Mouse (Mus musculus): ENCODE data around the gene Bicc1.

DNA sequence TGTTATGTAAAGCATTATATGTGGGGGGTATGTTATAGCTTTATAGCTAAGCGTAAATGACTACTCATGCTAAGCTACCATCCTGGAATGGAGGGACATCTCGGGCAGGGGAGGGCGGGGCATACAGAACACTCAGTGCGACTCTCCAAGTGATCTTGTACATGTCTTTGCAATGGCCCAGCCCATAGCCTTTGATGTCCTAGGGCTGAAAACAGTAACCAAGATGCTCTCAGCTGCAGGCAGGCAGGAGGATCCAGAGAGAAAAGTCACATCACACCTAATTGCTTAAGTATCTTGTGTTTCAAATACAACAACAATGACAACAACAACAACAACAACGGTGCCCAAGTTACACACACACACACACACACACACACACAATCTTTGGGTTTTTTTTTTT lies 152.0 kb downstream of the Bicc1 start:
- TF ChIP-seq EP300 (IDR thresholded peaks at IDR 0.05; ENCODE audit: low read depth) (no peak), CTCF (IDR thresholded peaks at IDR 0.05; ENCODE audit: low read depth) (no peak)
